Mouse (Mus musculus) hindbrain, embryonic 16.5 days (tissue): ENCODE results near the gene Gpr180. TPM values are rescaled to one million over a fixed set of nuclear protein-coding genes. Genes with fewer than 3 reads are reported as not detected.

Experiments used
- ATAC-seq: fragments of 200-750 bp; cut with Nextera tagmentation; 2 replicates; pipeline ENCODE4 v1.8.0; 2017; ENCODE audit warnings: moderate TSS enrichment, moderate library complexity
- H3K27ac ChIP-seq: fragments of 300-500 bp; sonication (generic); 2 replicates; pipeline ENCODE4 v1.5.1; 2014; ENCODE audit warnings: low read depth, mild to moderate bottlenecking, control low read depth, low read length, moderate library complexity
- H3K27me3 ChIP-seq: fragments of 300-500 bp; sonication (generic); replicated peaks from 2 replicates; pipeline ENCODE4 v1.6.1; 2014; ENCODE audit warnings: low read length; ENCODE audit not compliant: control insufficient read depth, insufficient read depth
- H3K36me3 ChIP-seq: fragments of 300-500 bp; sonication (generic); 2 replicates; pipeline ENCODE4 v1.6.1; 2014; ENCODE audit warnings: mild to moderate bottlenecking, low read length, moderate library complexity, mixed read lengths; ENCODE audit not compliant: control insufficient read depth, insufficient read depth
- H3K4me1 ChIP-seq: fragments of 300-500 bp; sonication (generic); 2 replicates; pipeline ENCODE4 v1.6.1; 2014; ENCODE audit warnings: low read depth, low read length; ENCODE audit not compliant: control insufficient read depth, insufficient read depth
- H3K4me2 ChIP-seq: fragments of 300-500 bp; sonication (generic); 2 replicates; pipeline ENCODE4 v1.6.1; 2014; ENCODE audit warnings: mild to moderate bottlenecking, low read length, control low read depth, moderate library complexity
- H3K4me3 ChIP-seq: fragments of 300-500 bp; sonication (generic); 2 replicates; pipeline ENCODE4 v1.5.1; 2014; ENCODE audit warnings: mild to moderate bottlenecking, low read length, control low read depth, moderate library complexity
- H3K9ac ChIP-seq: fragments of 300-500 bp; sonication (generic); 2 replicates; pipeline ENCODE4 v1.6.1; 2014; ENCODE audit warnings: low read depth, mild to moderate bottlenecking, control low read depth, low read length, moderate library complexity
- H3K9me3 ChIP-seq: fragments of 300-500 bp; sonication (generic); 2 replicates; pipeline ENCODE4 v1.6.1; 2014; ENCODE audit warnings: mild to moderate bottlenecking, low read length, moderate library complexity; ENCODE audit not compliant: control insufficient read depth
- WGBS: fragments of 180-500 bp; shearing (Covaris S2); extraction: QIAGEN DNeasy Blood & Tissue Kit; methylation state at CpG from one replicate; pipeline ENCODE4 v1.1.7; 2014; 5-methylcytosine and 5-hydroxymethylcytosine counted together
- polyA plus RNA-seq: library from polyadenylated mRNA; unstranded; fragments of >200 nt; fragmentation: Nextera tagmentation; extraction: Ambion mirVana; gene quantifications from 2 replicates; pipeline ENCODE4 v1.2.1, GENCODE M21; 2015

Gene Gpr180
- polyA plus RNA-seq, 1 experiment from 2014 or later, result 49.4 TPM

GRCm38 (mm10) chr14:118124129-118124528, 12.8 kb upstream of the Gpr180 start:
- Histone ChIP-seq H3K9ac (no peak overlapping the region), H3K4me2 (no peak overlapping the region), H3K36me3 (peaks cover 21% of the 10 kb centered on the region), H3K4me3 (no peak overlapping the region), H3K27ac (no peak overlapping the region), H3K4me1 (no peaks in the 10 kb centered on the region), H3K9me3 (no peaks in the 10 kb centered on the region), H3K27me3 (no peaks in the 10 kb centered on the region)
- ATAC-seq, result no peak
- 83% methylated on average over 5 of the region's 5 CpGs for WGBS

GRCm38 (mm10) chr14:118124771-118125170, 12.2 kb upstream of the Gpr180 start:
- ATAC-seq, result no peak
- H3K4me3 ChIP-seq, result no peak overlapping the region
- no peaks in the 10 kb centered on the region for H3K4me1 ChIP-seq
- no peak overlapping the region for H3K27ac ChIP-seq
- no peak overlapping the region for H3K4me2 ChIP-seq
- 90% methylated on average over 4 of the region's 4 CpGs for WGBS
- H3K9me3 ChIP-seq, result no peaks in the 10 kb centered on the region
- H3K36me3 ChIP-seq, result peaks cover 24% of the 10 kb centered on the region
- H3K27me3 ChIP-seq, result no peaks in the 10 kb centered on the region
- H3K9ac ChIP-seq, result no peak overlapping the region

- Histone ChIP-seq H3K36me3 (peaks cover 13% of the 10 kb centered on the region), H3K4me2 (no peak overlapping the region)
- WGBS, result 91% methylated on average over 5 of the region's 5 CpGs
Measured at GRCm38 (mm10) chr14:118126301-118126700, 10.7 kb upstream of the Gpr180 start.

GRCm38 (mm10) chr14:118131472-118131871, 5.5 kb upstream of the Gpr180 start:
- Histone ChIP-seq H3K27me3 (no peaks in the 10 kb centered on the region), H3K4me3 (peak overlapping the region; percentile 73), H3K4me2 (peak overlapping the region; percentile 87), H3K4me1 (peaks cover 13% of the 10 kb centered on the region), H3K9ac (peak overlapping the region; percentile 77), H3K27ac (no peak overlapping the region), H3K36me3 (peaks cover 9% of the 10 kb centered on the region), H3K9me3 (no peaks in the 10 kb centered on the region)
- WGBS, result 81% methylated on average over 7 of the region's 7 CpGs
- no peak for ATAC-seq

More at GRCm38 (mm10) chr14:118126301-118126700, 10.7 kb upstream of the Gpr180 start:
- Histone ChIP-seq H3K27ac (no peak overlapping the region), H3K9ac (no peak overlapping the region), H3K4me3 (no peak overlapping the region), H3K27me3 (no peaks in the 10 kb centered on the region), H3K4me1 (peaks cover under 1% of the 10 kb centered on the region), H3K9me3 (no peaks in the 10 kb centered on the region)
- no peak for ATAC-seq

- Histone ChIP-seq H3K4me2 (peak overlapping the region; percentile 87), H3K4me1 (peaks cover 14% of the 10 kb centered on the region), H3K4me3 (peak overlapping the region; percentile 73), H3K27ac (peak overlapping the region; percentile 74), H3K27me3 (no peaks in the 10 kb centered on the region), H3K9me3 (no peaks in the 10 kb centered on the region), H3K36me3 (peaks cover 9% of the 10 kb centered on the region; the same call in 1 of the 2 replicates), H3K9ac (peak overlapping the region; percentile 77)
- ATAC-seq, result peak; percentile 43
- WGBS, result 11% methylated on average over 21 of the region's 21 CpGs
Measured at GRCm38 (mm10) chr14:118131931-118132641, 4.9 kb upstream of the Gpr180 start.

GRCm38 (mm10) chr14:118132642-118132977, 4.3 kb upstream of the Gpr180 start, which contains the start of gene Tgds:
TSS of gene Tgds (minus strand) at chr14:118132755.
- ATAC-seq, result peak; percentile 85
- H3K4me3 ChIP-seq, result peak within 1 kb of the TSS; percentile 73
- peaks cover 7% of the 10 kb centered on the region; the same call in 1 of the 2 replicates for H3K36me3 ChIP-seq
- H3K4me2 ChIP-seq, result peak within 1 kb of the TSS; percentile 87
- H3K27me3 ChIP-seq, result no peaks in the 10 kb centered on the region
- peaks cover 14% of the 10 kb centered on the region for H3K4me1 ChIP-seq
- peak within 1 kb of the TSS; percentile 77 for H3K9ac ChIP-seq
- no peaks in the 10 kb centered on the region for H3K9me3 ChIP-seq
- WGBS, result under 1% methylated on average over 28 of the region's 28 CpGs
- H3K27ac ChIP-seq, result peak within 1 kb of the TSS; percentile 74

GRCm38 (mm10) chr14:118137487-118137886, 529 bp downstream of the Gpr180 start:
- ATAC-seq, result peak; percentile 13
- Histone ChIP-seq H3K9me3 (no peaks in the 10 kb centered on the region), H3K4me3 (peak overlapping the region; percentile 69), H3K4me2 (peak overlapping the region; percentile 93), H3K4me1 (peaks cover 15% of the 10 kb centered on the region), H3K27ac (peak overlapping the region; percentile 68), H3K36me3 (peaks cover 14% of the 10 kb centered on the region), H3K9ac (peak overlapping the region; percentile 83), H3K27me3 (no peaks in the 10 kb centered on the region)
- WGBS, result under 1% methylated on average over 13 of the region's 13 CpGs

GRCm38 (mm10) chr14:118142283-118142682, 5.3 kb downstream of the Gpr180 start:
- ATAC-seq, result no peak
- 94% methylated on average over 5 of the region's 5 CpGs for WGBS
- H3K27me3 ChIP-seq, result no peaks in the 10 kb centered on the region

GRCm38 (mm10) chr14:118148046-118148445, 11.1 kb downstream of the Gpr180 start:
- Histone ChIP-seq H3K27me3 (no peaks in the 10 kb centered on the region), H3K4me2 (no peak overlapping the region), H3K4me3 (no peak overlapping the region), H3K9me3 (no peaks in the 10 kb centered on the region), H3K9ac (no peak overlapping the region), H3K27ac (no peak overlapping the region), H3K36me3 (peaks cover 6% of the 10 kb centered on the region; the same call in 1 of the 2 replicates), H3K4me1 (no peaks in the 10 kb centered on the region)
- no peak for ATAC-seq
- WGBS, result 96% methylated on average over 13 of the region's 13 CpGs

More at GRCm38 (mm10) chr14:118142283-118142682, 5.3 kb downstream of the Gpr180 start:
- H3K9ac ChIP-seq, result no peak overlapping the region
- no peaks in the 10 kb centered on the region for H3K9me3 ChIP-seq
- peaks cover 8% of the 10 kb centered on the region for H3K4me1 ChIP-seq
- no peak overlapping the region for H3K27ac ChIP-seq
- peaks cover 14% of the 10 kb centered on the region for H3K36me3 ChIP-seq
- H3K4me2 ChIP-seq, result no peak overlapping the region
- H3K4me3 ChIP-seq, result no peak overlapping the region
